In the genomic region with DNA sequence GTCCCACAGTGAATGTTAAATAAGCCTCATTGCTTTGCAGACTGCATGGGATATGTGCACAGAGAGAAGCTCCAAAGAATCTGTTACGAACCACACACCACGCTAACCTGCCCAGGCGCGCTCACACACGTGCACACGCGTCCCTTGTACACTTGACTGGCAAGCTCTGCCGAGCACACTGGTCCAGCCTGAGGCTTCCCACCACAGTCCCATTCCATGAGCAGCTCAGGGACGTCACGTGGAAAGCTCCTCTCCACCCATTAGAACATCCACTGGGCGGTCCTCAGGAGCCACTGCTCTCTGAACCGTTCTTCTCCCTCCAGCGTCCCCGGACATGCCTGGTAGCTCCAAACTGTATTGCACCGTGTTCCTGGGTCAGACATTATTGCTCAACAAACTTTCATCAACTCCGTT, we compare ENCODE assay signal across 8 mouse cellular contexts.
DNase-seq lines count a peak whose midpoint lies in the region; ATAC-seq lines count a peak whose summit lies in the region.

No protein-coding gene starts in this region.

- H3K4me1 ChIP-seq in forebrain, embryonic 11.5 days (replicated peaks; ENCODE audit: control insufficient read depth, insufficient read depth, low read length) = peaks cover 2% of the 10 kb centered on the region; the same call in 1 of the 2 replicates

- peak overlapping the region; percentile 61 for H3K9ac ChIP-seq in forebrain, embryonic 11.5 days (ENCODE audit: low read length)

- no peaks in the 10 kb centered on the region for H3K9me3 ChIP-seq in forebrain, embryonic 11.5 days (ENCODE audit: control insufficient read depth, low read length)

- DNase-seq in WW6 (ENCODE audit: low read depth, low spot score) = peak; percentile 22
- peak; percentile 12 for DNase-seq in cerebellum, adult 11 months
- DNase-seq in forebrain, embryonic 11.5 days (ENCODE audit: low spot score) = peak; percentile 78
- peak; percentile 66 to 69 for DNase-seq in heart, postnatal 10 days
- DNase-seq in kidney, postnatal 25 days = peak; percentile 50 to 74
- peak; percentile 70 for DNase-seq in lung, postnatal 10 days
- peak; percentile 78 for DNase-seq in retina, postnatal 1 day

- no peaks in the 10 kb centered on the region for H3K27me3 ChIP-seq in forebrain, embryonic 11.5 days (ENCODE audit: control insufficient read depth, insufficient read depth, low read length)

- peak; percentile 87 for ATAC-seq in forebrain, embryonic 11.5 days (replicated peaks; ENCODE audit: low FRiP score)
- ATAC-seq in activated CD4-positive, CD25-positive, alpha-beta regulatory T cell, adult 4 months = no peak

- H3K4me2 ChIP-seq in forebrain, embryonic 11.5 days (ENCODE audit: low read depth, low read length, severe bottlenecking) = peak overlapping the region; percentile 93

- H3K36me3 ChIP-seq in forebrain, embryonic 11.5 days (ENCODE audit: control insufficient read depth, insufficient read depth, low read length) = no peaks in the 10 kb centered on the region

- WGBS in forebrain, embryonic 11.5 days = under 1% methylated on average over 16 of the region's 16 CpGs

- no peak overlapping the region for H3K27ac ChIP-seq in forebrain, embryonic 11.5 days (ENCODE audit: low read depth, low read length)

- intact Hi-C loops in heart, postnatal 10 days (cut with DNase I) = loop anchor here (2.0 to 10.0 kb wide), 6 partner anchors 35 to 732 kb away; a partner anchor contains a TSS

- peak overlapping the region; percentile 41 for H3K4me3 ChIP-seq in forebrain, embryonic 11.5 days (ENCODE audit: low read depth, low read length)

Comparison
In these comparisons a context has a peak if more than half of its experiments do, and no peak if none do; other contexts are left out.
1. DNase-seq: peak in every context shown above with its lines; median percentile 78 in forebrain, embryonic 11.5 days; 78 in retina, postnatal 1 day; 70 in lung, postnatal 10 days; 68 in heart, postnatal 10 days; 62 in kidney, postnatal 25 days; 22 in WW6; 12 in cerebellum, adult 11 months.